Mouse (Mus musculus) adrenal gland (tissue): ENCODE measurements around the gene Il1r1.

Experiments used
- intact Hi-C: fragments of 180-260 bp; cut with DNase I; formaldehyde crosslinking; loops from one replicate; pipeline ENCODE4 v1.15.1; 2025

Il1r1 gene

DNA sequence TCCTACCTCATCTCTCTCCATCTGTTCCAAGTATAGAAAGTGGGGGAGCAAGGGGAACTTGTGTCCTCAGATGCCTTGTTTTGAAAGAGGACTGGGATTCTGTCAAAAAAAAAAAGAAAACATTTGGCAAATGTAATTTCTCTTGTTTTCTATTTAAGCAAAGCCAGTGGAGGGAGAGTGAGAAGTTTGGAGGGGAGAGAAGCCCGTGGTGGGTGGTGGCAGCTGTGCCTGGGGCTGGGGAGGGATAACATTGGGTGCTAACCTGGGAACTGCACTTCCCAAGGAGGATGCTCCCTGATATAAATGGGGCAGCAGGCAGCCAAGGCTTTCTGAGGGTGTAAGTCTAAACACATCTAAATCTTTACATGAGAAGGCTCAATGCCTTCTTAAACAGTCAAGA is 136.7 kb downstream of the Il1r1 start:
- intact Hi-C loops: no loop called here

DNA sequence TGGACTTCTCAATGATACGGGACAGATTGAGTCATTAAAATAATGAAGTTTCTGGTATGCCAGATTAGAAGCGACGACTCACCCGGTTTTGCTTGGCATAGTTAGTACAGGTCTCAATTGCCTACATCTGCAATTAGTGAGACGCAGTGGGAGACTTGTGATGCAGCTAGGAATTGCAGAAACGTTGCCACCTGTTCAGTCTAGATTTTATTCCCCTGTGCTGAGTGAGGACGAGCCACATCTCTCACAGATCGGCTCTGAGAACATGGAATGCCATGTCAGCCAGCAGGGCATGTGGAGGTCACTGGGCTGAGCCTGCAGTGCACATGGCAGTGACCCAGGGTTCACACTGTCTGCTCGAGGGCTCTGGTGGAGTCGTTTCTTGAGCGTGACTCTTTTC is 137.9 kb downstream of the Il1r1 start:
- intact Hi-C loops: no loop called here
